Mouse (Mus musculus) kidney, adult 11 months (tissue): ENCODE data around the gene Bcap29.

ENCODE experiments used
- DNase-seq: peaks from one replicate; pipeline ENCODE4 v3.0.0; 2022

The Bcap29 gene

DNA sequence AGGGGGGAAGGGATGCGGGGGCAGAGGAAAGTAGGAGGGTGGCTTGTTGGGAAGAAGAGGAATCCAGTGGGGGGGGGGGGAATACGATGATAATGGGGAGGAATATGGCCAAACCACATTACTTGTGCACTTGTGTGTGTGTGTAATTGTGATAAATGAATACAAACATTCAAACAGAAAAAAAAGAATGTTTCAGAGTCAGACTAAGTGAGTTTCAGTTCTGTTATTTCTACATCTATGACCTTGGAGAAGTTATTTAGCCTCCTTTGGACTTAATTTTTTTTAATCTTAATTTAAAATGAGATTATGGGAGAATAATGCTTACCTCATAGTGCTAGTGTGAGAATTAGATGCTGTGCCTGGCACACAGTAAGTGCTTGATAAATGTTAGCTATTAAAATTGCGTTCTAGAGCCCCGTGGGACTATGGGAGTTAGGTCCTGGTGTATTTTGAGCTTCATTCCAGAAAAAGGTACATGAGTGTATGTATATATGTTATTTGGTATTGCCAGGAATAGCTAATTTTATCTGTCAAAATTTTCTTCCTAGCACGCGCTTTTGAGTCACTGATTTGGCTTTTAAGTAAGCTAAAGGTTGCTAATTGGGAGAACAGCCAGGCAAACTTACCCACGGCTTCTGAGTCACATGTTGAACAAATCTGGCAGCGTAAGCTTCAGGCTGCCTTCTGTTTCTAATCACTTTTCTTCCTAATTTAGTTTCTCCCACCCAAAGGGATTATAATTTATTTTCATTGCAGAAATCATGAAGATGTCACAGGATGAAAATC, 55.6 kb downstream of the Bcap29 start:
- DNase-seq, result no peak

- DNase-seq, result no peak
Observed at GRCm38 (mm10) chr12:31574506-31574905, 60.0 kb downstream of the Bcap29 start.

DNA sequence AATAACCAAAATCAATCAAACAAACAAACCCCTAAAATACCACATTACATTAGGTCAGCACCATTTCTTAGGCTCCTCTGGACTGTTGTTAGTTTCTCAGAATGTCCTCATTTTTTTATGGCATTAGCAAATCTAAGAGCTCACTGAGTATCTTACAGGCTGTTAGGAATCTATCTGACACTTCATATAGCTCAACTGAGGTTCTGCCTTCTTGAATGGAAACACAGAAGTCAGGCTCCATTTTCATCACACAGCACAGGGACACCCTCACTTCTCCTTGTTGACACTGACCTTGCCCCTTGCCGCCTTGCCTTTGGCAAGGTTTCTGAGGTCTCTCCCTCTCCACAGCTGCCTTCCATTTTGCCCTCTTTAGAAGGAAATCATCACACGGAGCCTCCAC, 64.7 kb downstream of the Bcap29 start:
- no peak for DNase-seq

- DNase-seq, result no peak
Observed at GRCm38 (mm10) chr12:31568661-31569060, 65.8 kb downstream of the Bcap29 start.

DNA sequence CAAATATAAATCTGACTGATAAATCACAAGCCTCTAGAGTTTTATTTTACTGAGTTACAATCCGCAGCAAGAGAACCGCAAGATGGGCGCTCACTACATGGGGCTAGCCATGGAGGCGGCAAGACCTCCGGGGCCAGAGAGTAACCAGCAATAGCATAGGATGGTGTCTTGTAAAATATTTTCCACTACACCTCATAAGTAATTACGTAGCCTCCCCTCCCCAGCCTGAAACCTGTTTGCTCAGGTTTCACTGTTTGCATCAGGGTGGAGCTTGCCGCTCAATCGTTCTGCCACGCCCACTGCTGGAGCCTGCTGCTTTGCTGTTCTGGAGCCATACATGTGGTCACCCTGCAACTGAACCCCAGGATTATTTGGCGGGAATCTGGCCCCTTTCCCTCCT, 66.9 kb downstream of the Bcap29 start:
- DNase-seq, result peak; percentile 12

DNA sequence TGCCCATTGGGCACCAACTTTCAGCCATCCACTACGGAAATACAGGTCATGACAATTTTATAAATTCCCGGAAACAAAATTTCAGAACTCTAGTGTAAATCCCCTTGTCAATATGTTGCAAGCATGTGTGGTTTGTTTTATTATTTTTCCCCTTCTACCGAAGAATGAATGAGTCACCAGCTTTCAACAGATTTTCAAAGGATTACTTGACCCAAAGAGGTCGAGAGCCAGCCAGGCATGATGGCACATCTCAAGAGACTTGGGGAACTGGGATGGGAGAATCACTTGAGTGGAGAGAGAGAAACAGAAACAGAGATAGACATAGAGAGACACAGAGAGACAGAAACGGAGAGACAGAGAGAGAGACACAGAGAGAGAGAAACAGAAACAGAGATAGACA, 73.7 kb downstream of the Bcap29 start:
- no peak for DNase-seq

DNA sequence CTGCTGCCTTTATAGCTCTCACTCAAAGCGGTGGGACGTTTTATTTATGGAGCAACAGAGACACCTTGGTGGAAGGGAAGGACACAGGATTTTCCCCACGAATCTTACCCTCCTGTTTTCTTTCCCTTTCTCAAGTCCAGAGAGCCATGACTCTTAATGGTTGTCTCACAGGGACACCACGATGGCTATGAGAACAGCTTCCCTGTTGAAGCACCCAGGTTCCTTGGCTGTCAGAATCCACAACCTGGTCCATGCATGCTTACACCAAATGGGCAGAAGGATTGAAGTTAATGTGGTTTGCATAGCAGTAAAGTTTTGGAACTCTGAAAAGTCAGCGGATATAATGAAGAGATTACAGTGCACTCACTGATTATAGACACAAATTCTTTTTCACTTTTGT, 74.5 kb downstream of the Bcap29 start:
- no peak for DNase-seq

DNA sequence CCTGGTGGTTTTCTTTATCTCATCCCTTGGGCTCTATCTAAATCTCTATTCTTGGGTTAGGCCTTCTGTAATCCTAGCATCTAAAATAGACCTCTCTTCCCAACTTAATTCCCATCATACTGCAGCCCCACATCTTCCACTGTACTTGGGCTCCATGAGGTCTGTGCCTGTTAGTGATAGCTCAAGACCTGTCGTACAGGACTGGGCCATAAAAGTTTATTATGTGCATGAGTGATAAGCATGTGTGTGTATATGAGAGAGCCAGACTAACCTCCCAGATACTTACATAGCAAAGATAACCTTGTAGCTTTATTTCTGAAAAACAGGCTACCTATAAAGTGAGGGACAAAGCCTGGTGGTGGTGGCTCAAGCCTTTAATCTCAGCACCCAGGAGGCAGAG, 80.1 kb downstream of the Bcap29 start:
- no peak for DNase-seq

- DNase-seq, result no peak
Observed at GRCm38 (mm10) chr12:31551252-31551651, 83.2 kb downstream of the Bcap29 start.

- no peak for DNase-seq
Observed at GRCm38 (mm10) chr12:31546061-31546460, 88.4 kb downstream of the Bcap29 start.

DNA sequence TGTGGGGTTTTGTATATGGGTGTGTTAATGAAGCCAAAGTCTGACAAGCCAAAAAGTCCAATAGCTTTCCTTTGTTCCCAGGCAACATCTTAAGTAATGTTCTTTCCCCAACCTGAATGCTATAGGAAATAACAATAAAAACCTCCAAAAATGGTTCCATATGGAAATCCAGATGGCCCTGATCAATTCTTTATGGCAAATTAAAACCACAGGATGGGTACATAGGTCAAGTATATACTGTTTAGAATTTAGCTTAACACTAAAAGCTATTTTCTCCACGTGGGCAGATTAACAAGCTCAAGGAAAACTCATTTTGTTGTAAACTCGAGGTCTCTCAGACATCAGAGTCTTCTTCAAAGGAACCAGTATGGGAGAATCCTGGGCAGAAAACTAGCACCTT, 89.2 kb downstream of the Bcap29 start:
- no peak for DNase-seq

DNA sequence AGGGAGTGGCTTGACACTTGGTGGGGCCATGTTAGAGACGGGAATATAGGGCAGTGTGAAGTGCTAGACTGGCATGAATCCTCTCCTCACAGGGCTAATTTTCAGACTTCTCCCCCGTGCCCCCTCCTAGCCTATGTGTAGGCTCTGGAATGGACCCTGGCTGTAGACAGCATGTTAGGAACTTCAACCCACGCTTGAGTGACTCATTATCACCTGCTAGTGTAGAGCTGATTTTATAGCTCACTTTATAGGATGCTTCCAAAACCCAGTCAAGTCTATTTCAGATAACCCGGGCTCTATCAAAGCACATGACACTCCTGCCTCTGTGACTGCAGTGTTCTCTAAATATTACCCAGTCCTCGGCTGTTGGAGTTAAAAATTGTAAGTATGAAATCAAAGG, 92.9 kb downstream of the Bcap29 start:
- DNase-seq, result no peak
